In genomic region chr14:54300136-54300535, GRCm38 (mm10) we compare ENCODE assay signal across 27 mouse cellular contexts. TPM values are rescaled to one million over a fixed set of nuclear protein-coding genes. Genes with fewer than 3 reads are reported as not detected.
A peak's percentile ranks its signal among the peaks of the same experiment; 100 is the strongest.
DNase-seq lines count a peak whose midpoint lies in the region; ATAC-seq and TF ChIP-seq lines count a peak whose summit lies in the region.
"Had no signal": no experiment of that assay in that cellular context is flagged by ENCODE, and none has a peak within 500 bp of the region (broad histone marks: within the 10 kb centered on the region; RNA-seq: fewer than 3 reads in every experiment).

No protein-coding gene starts in this region.

- no peak for ATAC-seq in liver, embryonic 11.5 days (replicated peaks; ENCODE audit: low FRiP score)
- no peak for ATAC-seq in megakaryocyte progenitor cell, adult 5-6 weeks (replicated peaks; ENCODE audit: poor library complexity)
- no peak for ATAC-seq in kidney, embryonic 15.5 days (replicated peaks; ENCODE audit: low FRiP score)
- ATAC-seq: forebrain, embryonic 16.5 days; Patski had no signal

- WGBS in liver, adult 2 months, result 21% methylated on average over 5 of the region's 5 CpGs
- 72% methylated on average over 5 of the region's 5 CpGs for WGBS in liver, embryonic 11.5 days
- 82% methylated on average over 5 of the region's 5 CpGs for WGBS in kidney, embryonic 15.5 days

- H3K4me2 ChIP-seq in liver, embryonic 11.5 days, result no peak overlapping the region
- H3K4me2 ChIP-seq in kidney, embryonic 15.5 days, result no peak overlapping the region
- H3K4me2 ChIP-seq: heart, embryonic 13.5 days; hindbrain, embryonic 14.5 days; limb, embryonic 13.5 days; liver, embryonic 15.5 days; neural tube, embryonic 13.5 days had no signal

- no peak overlapping the region for H3K27ac ChIP-seq in liver, adult 2 months (replicated peaks; ENCODE audit: insufficient read depth, low read depth, low read length)
- no peak overlapping the region for H3K27ac ChIP-seq in liver, embryonic 11.5 days (ENCODE audit: low read depth, low read length)
- H3K27ac ChIP-seq in kidney, embryonic 15.5 days, result no peak overlapping the region
- H3K27ac ChIP-seq: heart, embryonic 13.5 days; hindbrain, embryonic 14.5 days; limb, embryonic 13.5 days; liver, embryonic 15.5 days; neural tube, embryonic 13.5 days had no signal

- H3K79me2 ChIP-seq in liver, adult 2 months (ENCODE audit: control insufficient read depth, insufficient read depth, low read length), result no peaks in the 10 kb centered on the region

- H3K4me1 ChIP-seq in liver, adult 2 months (ENCODE audit: control insufficient read depth, insufficient read depth, low read length), result peaks cover 6% of the 10 kb centered on the region
- H3K4me1 ChIP-seq in liver, embryonic 11.5 days (replicated peaks; ENCODE audit: control insufficient read depth, insufficient read depth, low read length), result no peaks in the 10 kb centered on the region
- no peaks in the 10 kb centered on the region for H3K4me1 ChIP-seq in kidney, embryonic 15.5 days
- H3K4me1 ChIP-seq: heart, embryonic 13.5 days; limb, embryonic 13.5 days; liver, embryonic 15.5 days; neural tube, embryonic 13.5 days had no signal

- TF ChIP-seq CTCF in liver, adult 2 months (IDR thresholded peaks at IDR 0.05; ENCODE audit: low read depth, low read length), result no peak

- no peak for TF ChIP-seq POLR2A in liver, adult 2 months (IDR thresholded peaks at IDR 0.05; ENCODE audit: extremely low read depth, insufficient read depth, low read length)

- peak; percentile 97 for DNase-seq in liver, adult 2 months (ENCODE audit: extremely low read depth, low read depth, low spot score)
- DNase-seq in liver, embryonic 11.5 days (ENCODE audit: low spot score), result no peak
- DNase-seq in ovary, postnatal 36 days (ENCODE audit: low spot score), result peak; percentile 19
- DNase-seq in ovary, postnatal 14 days (ENCODE audit: low spot score), result no peak
- DNase-seq in adrenal gland, adult 8-10 months, result peak; percentile 81
- DNase-seq: cerebellum, adult 11 months; cerebellum, postnatal 14 days; embryo, embryonic 11 days; midbrain, embryonic 14.5 days; retina, postnatal 1 day; right cerebral cortex, postnatal 4 days had no signal

- no peak overlapping the region for H3K9ac ChIP-seq in liver, adult 2 months (ENCODE audit: low read depth, low read length)
- H3K9ac ChIP-seq in liver, embryonic 11.5 days (ENCODE audit: low read depth, low read length), result no peak overlapping the region
- H3K9ac ChIP-seq in kidney, embryonic 15.5 days, result no peak overlapping the region
- H3K9ac ChIP-seq: heart, embryonic 13.5 days; hindbrain, embryonic 14.5 days; limb, embryonic 13.5 days; liver, embryonic 15.5 days; neural tube, embryonic 13.5 days had no signal

- no peak overlapping the region for H3K4me3 ChIP-seq in liver, adult 2 months (ENCODE audit: insufficient read depth, low read depth, low read length)
- H3K4me3 ChIP-seq in liver, embryonic 11.5 days (ENCODE audit: low read depth, low read length), result no peak overlapping the region
- no peak overlapping the region for H3K4me3 ChIP-seq in kidney, embryonic 15.5 days (replicated peaks)
- H3K4me3 ChIP-seq: heart, embryonic 13.5 days; limb, embryonic 13.5 days; liver, embryonic 15.5 days; neural tube, embryonic 13.5 days had no signal

- H3K27me3 ChIP-seq in liver, adult 2 months (ENCODE audit: control insufficient read depth, insufficient read depth, low read length), result no peaks in the 10 kb centered on the region
- no peaks in the 10 kb centered on the region for H3K27me3 ChIP-seq in liver, embryonic 11.5 days (replicated peaks; ENCODE audit: control insufficient read depth, insufficient read depth, low read length)
- peaks cover 2% of the 10 kb centered on the region; the same call in 1 of the 2 replicates for H3K27me3 ChIP-seq in kidney, embryonic 15.5 days
- H3K27me3 ChIP-seq: heart, embryonic 13.5 days; limb, embryonic 13.5 days; liver, embryonic 15.5 days; neural tube, embryonic 13.5 days; Patski had no signal

- H3K9me3 ChIP-seq in liver, embryonic 11.5 days (ENCODE audit: control insufficient read depth, low read length), result no peaks in the 10 kb centered on the region
- peaks cover 5% of the 10 kb centered on the region; the same call in 1 of the 2 replicates for H3K9me3 ChIP-seq in kidney, embryonic 15.5 days (replicated peaks)
- H3K9me3 ChIP-seq: liver, embryonic 15.5 days had no signal

- H3K36me3 ChIP-seq in liver, adult 2 months (ENCODE audit: control insufficient read depth, insufficient read depth, low read length), result no peaks in the 10 kb centered on the region
- H3K36me3 ChIP-seq in liver, embryonic 11.5 days (ENCODE audit: control insufficient read depth, insufficient read depth, low read length), result no peaks in the 10 kb centered on the region
- no peaks in the 10 kb centered on the region for H3K36me3 ChIP-seq in kidney, embryonic 15.5 days
- H3K36me3 ChIP-seq: heart, embryonic 13.5 days; limb, embryonic 13.5 days; liver, embryonic 15.5 days; neural tube, embryonic 13.5 days had no signal

RNA-seq across cellular contexts. Expression of gene Olfr49, which starts 15.4 kb away (rescaled TPM):
- not detected in 2 replicates for total RNA-seq in liver, adult 2 months (2014; rRNA removed)
- not detected in 2 replicates for polyA plus RNA-seq in liver, adult 2 months (2012; rRNA removed)
- not detected in 2 replicates for polyA plus RNA-seq in liver, embryonic 11.5 days (2014; fragmentation: Nextera tagmentation; extraction: Ambion mirVana)
- total RNA-seq in adrenal gland, adult 8-10 months (2022), result under 1 TPM in 1 of 4 experiments, not detected in 3; 0.05 TPM
- total RNA-seq in megakaryocyte progenitor cell, adult 5-6 weeks (2015), result not detected in 2 replicates
- not detected in 2 replicates for total RNA-seq in megakaryocyte progenitor cell, adult 5-6 weeks (2017)
- polyA plus RNA-seq in kidney, embryonic 15.5 days (2015; fragmentation: Nextera tagmentation; extraction: Ambion mirVana), result 0.14 TPM in 1 of 2 replicates, not detected in the other
- total RNA-seq: gastrocnemius, postnatal 4 days; heart, postnatal 25 days; layer of hippocampus, postnatal 14 days had no signal
- polyA plus RNA-seq: C2C12; forebrain, embryonic 16.5 days; heart, embryonic 13.5 days; hindbrain, embryonic 14.5 days; intestine, embryonic 14.5 days; kidney, embryonic 14.5 days; limb, embryonic 13.5 days; liver, embryonic 15.5 days; midbrain, embryonic 14.5 days; neural tube, embryonic 13.5 days; stomach, embryonic 16.5 days had no signal

RNA-seq across cellular contexts. Expression of gene Abhd4, which starts 46.1 kb away (rescaled TPM):
- total RNA-seq in liver, adult 2 months (2014; rRNA removed), result 22.1 and 25.2 TPM in 2 replicates
- polyA plus RNA-seq in liver, adult 2 months (2012; rRNA removed), result 33.5 and 38.4 TPM in 2 replicates
- polyA plus RNA-seq in liver, embryonic 11.5 days (2014; fragmentation: Nextera tagmentation; extraction: Ambion mirVana), result 27.6 and 28.2 TPM in 2 replicates
- 100 to 1,000 TPM; 810 to 947 (median 895) TPM for total RNA-seq in adrenal gland, adult 8-10 months (2022)
- 34.6 and 44.2 TPM in 2 replicates for total RNA-seq in megakaryocyte progenitor cell, adult 5-6 weeks (2015)
- total RNA-seq in megakaryocyte progenitor cell, adult 5-6 weeks (2017), result 20.4 and 33.1 TPM in 2 replicates
- polyA plus RNA-seq in kidney, embryonic 15.5 days (2015; fragmentation: Nextera tagmentation; extraction: Ambion mirVana), result 61.3 and 67.6 TPM in 2 replicates

RNA-seq across cellular contexts. Expression of gene Dad1, which starts 46.2 kb away (rescaled TPM):
- 39.4 and 57.1 TPM in 2 replicates for total RNA-seq in liver, adult 2 months (2014; rRNA removed)
- polyA plus RNA-seq in liver, adult 2 months (2012; rRNA removed), result 546 and 638 TPM in 2 replicates
- 309 and 312 TPM in 2 replicates for polyA plus RNA-seq in liver, embryonic 11.5 days (2014; fragmentation: Nextera tagmentation; extraction: Ambion mirVana)
- 100 to 1,000 TPM; 387 to 496 (median 428) TPM for total RNA-seq in adrenal gland, adult 8-10 months (2022)
- 228 and 315 TPM in 2 replicates for total RNA-seq in megakaryocyte progenitor cell, adult 5-6 weeks (2015)
- total RNA-seq in megakaryocyte progenitor cell, adult 5-6 weeks (2017), result 125 and 135 TPM in 2 replicates
- polyA plus RNA-seq in kidney, embryonic 15.5 days (2015; fragmentation: Nextera tagmentation; extraction: Ambion mirVana), result 427 and 441 TPM in 2 replicates

Comparison
In these comparisons a context has a peak if more than half of its experiments do, and no peak if none do; other contexts are left out.
1. DNase-seq: peak in liver, adult 2 months (single experiment), ovary, postnatal 36 days (single experiment) and adrenal gland, adult 8-10 months (single experiment); none in liver, embryonic 11.5 days (single experiment) and ovary, postnatal 14 days (single experiment).
2. RNA of gene Abhd4, which starts 46.1 kb away (total RNA-seq): 810 to 947 TPM in adrenal gland, adult 8-10 months; 20.4 to 44.2 TPM in megakaryocyte progenitor cell, adult 5-6 weeks and 22.1 to 25.2 TPM in liver, adult 2 months; every median in the first group is over 10 times any median in the second.